Mouse (Mus musculus): Measurements from ENCODE around the gene Ntm.

Ntm gene

DNA sequence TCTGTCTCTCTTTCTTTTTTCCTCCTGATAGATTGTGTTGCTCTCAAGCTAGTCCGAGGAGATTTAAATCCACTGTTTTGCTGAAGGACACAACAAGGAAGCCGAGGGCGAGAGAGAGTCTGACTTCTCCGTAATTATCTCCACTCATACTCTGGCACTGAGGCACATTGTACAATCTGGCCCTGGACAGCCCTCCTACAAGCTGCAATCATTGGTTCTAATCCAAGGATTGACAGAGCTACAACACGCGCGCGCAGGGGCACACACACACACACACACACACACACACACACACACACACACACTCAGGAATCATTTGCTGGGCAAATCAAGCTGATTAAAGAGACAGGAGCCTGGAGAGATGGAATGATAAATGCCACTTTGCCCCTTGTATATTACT, at the start of gene Ntm:
TSS of gene Ntm (minus strand) at position 164 of the 400 bp plus-strand sequence.
- no peak for DNase-seq

DNA sequence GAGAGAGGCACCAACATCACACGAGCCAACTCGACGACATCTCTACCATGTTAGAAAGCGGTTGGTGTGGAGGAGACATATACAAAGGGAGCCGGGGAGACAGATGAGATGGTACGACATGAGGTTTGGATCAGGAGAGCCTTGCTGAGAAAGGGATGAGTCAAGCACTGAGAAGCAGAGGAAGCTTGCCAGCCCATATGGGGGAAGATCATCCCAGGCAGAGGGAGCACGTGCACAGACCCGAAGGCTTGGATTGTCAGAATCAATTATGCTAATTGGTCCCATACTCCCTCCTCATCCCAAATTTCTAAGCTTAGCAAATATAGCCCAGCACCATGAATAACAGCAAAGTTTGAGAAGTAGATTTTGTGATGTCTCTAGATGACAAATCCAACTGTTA, 42.8 kb upstream of the Ntm start:
- no peak for DNase-seq

- peak; percentile 36 for DNase-seq
Measured at GRCm38 (mm10) chr9:30003612-30004011, 40.7 kb upstream of the Ntm start.

DNA sequence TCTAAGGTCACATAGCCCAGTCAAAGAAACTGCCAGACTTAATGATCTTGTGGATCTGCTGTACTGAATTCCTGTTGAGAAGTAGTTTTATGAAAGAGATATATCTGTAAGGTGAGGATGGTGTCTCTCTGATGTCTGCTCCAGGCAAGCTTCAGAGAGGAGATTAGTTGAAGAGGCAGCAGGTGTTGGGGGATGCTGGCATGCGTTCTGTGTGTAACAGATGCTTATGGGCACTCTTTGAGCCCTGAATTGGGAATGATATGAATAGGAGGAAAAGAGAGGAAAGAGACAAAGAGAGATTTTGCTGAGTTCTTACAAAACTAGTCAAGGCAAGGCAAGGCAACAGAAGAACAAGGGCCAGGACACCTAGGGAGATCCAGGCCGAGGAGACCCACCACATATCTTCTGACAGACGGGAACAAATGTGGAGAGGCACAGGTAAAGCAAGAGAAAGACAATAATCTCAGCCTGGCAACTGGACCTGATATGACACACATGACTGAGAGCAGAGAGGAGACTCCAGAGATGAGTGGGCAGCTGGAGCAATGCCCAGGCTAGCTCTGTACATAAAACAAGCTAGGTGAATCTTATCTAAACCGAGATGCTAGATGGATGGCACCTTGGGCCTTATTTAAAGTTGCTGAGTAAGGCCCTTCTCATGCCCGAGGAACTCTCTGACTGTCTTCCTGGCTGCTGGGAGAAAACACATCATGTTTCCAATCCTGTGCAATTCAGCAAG, 18.4 kb upstream of the Ntm start:
- no peak for DNase-seq

GRCm38 (mm10) chr9:29961954-29962867, 730 bp downstream of the Ntm start:
- no peak for DNase-seq

- no peak for DNase-seq
Measured at GRCm38 (mm10) chr9:29961512-29961911, 1.4 kb downstream of the Ntm start.

DNA sequence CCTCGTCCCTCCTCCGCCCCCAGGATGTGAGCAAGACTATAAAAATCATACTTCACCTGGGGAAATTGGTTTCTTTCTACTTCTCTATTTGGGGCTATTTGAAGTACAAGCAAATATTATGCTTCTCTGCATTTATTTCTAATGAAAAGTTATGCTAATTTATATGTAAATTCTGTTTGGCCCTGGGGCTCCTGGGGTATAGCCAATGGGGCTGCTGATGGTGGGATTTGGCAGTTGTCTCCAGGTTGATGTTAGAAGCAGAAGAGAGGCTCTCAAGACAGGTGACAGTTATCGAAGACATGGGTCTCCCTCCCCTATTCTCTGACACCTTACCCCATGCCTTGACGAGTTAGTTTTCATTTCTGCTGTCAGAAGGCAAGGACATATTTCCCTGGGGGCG, 2.2 kb downstream of the Ntm start:
- DNase-seq, result no peak

DNA sequence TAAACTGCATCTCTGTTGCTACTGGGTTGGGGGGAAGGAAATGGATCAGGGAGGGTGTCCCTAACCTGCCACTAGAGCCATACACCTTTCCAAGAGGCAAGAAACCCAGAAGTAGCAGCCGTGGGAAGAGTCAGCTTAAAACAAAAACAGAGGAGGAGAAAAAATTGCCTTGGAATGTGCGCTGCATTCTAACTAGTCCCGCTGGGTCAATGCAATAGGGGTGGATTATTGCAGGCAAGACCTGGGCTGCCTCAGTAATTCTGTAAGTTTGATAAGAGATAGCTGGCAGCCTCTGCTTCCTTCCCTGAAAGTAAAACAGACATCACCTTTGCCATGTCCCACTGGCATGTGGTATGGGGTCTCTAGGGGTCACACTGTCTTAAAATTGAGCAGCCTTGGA, 2.7 kb downstream of the Ntm start:
- DNase-seq, result no peak

DNA sequence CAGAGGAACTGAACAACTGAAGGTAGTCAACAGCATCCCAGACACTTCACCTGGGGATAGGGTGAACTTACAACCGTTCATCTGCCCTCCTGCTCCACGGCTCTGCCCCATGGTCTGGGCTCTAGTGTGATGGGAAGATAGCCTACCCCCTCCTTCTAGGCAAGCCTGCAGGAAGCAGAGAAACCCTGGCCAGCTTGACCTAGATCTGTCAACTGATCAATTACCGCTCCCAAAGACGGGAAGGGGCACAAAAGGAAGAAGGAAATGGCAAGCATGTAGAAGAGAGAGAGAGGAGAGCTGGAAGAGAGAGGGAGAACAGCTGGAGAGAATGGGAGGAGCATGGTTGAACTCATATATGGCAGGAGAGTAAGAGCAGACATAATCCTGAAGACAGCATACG, 6.0 kb downstream of the Ntm start:
- DNase-seq, result no peak

GRCm38 (mm10) chr9:29954031-29954430, 8.9 kb downstream of the Ntm start:
- peak; percentile 22 for DNase-seq

- no peak for DNase-seq
Measured at GRCm38 (mm10) chr9:29949041-29949440, 13.9 kb downstream of the Ntm start.

DNA sequence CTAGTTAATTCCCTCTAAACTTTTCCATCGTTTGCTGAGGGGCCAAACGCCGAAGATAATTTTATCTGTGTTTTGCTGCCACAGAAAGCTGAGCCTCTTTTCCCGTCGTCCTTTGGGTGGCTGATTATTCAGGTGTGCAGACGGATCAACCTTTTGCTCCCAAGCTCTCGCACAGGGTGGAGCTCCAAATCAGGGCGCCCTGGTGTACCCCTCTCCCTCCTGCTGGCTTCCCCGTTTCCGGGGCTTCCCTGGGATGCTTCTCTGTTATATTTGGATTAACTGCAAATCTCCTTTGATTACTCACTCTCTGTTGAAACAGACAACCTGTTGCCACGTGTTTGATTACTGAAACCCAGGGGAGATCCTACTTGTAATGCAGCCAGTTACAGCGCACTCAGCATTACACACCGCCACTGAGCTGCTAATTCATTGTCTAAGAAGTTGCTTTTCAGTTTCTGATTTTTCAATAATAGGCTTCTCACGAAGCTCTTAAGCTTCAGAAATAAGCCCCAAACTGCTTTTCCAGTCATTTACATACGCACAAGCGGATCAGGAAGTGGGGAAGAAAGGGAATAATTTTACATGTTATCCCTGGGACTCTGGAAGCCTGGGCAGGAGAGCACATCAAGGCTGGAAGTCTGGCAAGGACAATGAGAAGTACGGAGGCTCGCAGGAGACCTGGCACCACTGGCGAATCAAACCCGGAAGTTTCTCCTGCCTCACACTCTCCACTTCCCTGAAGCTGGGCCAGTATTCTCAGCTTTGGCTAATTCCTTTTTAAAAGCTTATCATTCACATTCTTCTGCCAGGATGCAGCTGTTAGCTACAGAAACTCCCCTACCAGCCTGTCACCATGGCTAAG, 19.5 kb downstream of the Ntm start:
- DNase-seq, result no peak

DNA sequence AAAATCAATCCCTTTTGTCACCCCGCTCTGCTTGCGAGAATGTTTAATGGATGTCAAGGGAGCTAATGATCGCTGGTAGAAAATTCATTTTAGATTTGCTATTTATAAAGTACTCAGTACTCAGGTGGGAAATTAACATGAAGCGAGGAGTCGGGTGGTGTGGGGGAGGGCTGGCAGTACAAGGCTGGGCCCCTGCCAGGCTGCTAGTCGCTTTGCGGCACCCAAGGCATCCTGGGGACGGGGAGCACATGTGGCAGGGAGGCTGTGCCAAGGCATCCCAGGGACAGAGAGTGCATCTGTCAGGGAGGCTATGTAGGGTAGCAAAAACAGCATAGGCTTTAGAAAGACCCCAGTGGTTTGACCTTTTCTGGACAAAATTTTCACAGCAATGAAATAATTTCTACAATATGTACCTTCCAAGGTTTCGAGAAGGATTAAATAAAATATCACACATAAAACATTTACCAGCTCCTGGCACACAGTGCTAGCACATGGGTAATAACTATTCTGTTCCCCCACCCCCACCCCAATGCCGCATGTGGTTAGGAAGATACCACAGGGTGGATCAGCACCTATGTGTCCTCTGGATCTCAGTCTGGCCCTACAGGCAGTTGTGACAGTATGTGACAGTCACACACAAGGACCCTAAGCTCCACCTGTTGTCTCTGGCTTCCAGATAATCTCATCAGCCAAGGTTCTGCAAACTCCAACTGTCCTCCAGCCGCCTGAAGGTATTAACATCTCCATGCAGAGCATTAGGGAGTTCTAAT, 20.6 kb downstream of the Ntm start:
- no peak for DNase-seq

DNA sequence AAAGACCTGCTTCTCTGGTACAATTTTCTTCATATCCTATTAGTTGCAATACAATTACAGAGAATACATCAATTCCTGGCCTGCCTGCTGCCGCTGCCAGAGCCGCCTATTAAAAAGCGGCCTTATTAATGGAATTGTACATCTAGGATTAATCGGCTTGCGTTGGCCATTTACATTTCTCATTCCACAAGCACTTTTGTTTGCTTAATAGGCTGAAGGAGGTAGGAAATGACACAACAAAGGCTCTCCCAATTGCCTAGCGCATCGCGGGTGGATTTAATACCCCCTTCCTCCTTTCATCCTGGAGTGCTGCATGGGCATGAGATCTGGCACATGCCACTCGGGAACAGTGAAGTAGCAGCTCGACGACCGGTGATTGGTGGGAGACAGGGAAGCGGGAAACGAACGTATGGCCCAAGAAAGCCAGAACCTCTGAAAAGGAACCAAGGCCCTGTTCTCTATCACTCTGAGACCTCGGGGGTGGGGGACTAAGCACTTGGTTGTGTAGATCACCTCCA, 23.4 kb downstream of the Ntm start:
- DNase-seq, result no peak

- DNase-seq, result no peak
Measured at GRCm38 (mm10) chr9:29928796-29929195, 34.1 kb downstream of the Ntm start.

- no peak for DNase-seq
Measured at GRCm38 (mm10) chr9:29925382-29925781, 37.6 kb downstream of the Ntm start.

DNA sequence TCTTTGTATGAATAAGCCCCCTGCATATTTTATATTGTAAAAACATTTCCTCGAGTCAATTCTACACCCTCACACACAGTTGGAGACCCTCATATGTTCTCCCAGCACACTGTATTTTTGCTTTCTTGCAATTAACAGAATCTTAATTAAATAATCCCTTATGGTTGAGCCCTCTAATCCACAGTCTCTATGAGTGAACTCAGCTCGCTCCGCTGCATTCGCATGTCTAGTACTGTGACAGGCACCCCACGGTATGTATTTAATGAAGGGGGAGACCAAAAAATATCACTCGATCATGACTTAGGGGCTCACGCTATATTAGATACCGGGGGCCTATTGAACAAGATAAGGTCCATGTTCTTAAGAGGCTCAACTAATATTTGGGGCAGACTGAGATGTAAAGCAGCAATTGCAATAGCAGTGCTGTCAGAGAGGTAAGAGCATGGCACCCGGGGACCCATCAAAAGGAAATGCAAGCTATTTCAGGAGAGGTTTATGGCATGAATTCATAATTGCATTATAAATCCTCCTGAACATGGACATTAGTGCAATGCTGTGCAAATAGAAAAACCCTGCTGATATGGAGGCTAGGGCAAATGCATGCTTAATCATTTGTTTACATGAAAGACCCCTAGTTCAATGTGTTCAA, 64.4 kb downstream of the Ntm start:
- DNase-seq, result no peak

GRCm38 (mm10) chr9:29897448-29897847, 65.5 kb downstream of the Ntm start:
- DNase-seq, result no peak

DNA sequence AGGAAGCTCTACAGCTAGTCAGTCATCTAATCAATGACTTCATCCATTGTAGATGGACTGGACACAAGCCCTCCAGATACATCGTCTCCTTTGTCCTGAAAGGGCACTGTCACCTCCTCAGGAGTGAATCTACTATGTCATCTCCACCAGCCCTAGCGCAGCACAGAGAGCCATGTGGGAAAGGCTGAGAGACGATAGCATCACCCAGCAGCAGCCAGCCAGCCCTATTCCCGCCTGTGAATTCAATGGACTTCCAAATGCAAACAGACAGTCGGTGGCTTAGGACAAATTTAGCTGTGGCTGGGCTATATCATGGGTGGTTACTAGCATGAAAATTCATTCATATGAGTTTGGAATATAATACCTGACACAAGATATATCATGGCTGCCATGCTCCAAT, 70.1 kb downstream of the Ntm start:
- DNase-seq, result no peak

- DNase-seq, result no peak
Measured at GRCm38 (mm10) chr9:29888712-29889111, 74.2 kb downstream of the Ntm start.

DNA sequence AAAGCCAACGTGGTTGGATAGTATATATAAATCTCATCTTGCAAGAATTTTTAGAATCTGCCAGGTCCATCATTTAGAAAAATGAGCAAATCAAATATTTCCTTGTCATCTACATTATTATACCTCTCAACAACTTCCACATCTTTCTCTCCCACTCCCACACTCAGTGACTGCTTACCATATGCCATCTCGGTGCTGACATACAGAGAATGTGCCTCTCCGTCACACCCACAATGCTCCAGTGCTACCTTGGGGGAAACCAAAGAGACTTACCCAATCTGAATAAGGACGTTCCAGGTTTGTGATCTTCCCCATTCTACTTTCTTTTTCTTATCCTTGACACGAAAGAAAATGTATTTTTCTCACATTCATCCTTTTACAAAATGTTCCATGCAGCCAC, 75.0 kb downstream of the Ntm start:
- DNase-seq, result no peak

DNA sequence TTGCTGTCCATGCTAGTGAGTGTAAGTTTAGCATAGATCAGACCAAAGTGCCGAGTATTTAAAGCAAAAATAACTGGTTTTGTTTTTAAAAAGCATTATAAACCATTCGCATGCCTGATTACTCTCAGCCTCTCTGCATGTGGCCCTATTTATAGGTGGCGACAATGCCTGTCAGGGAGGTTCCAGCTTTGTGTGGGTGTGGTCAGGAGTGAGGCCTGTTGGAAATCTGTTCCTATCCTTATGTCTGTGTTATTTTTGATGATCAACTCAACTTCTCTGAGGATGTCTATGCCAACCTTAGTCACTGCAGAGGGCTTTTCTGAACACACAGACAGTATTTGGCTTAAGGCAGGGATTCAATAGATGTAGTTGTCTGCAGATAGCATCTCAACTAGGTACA, 78.9 kb downstream of the Ntm start:
- DNase-seq, result no peak

All from kidney, adult 11 months (tissue).